Mouse (Mus musculus) adrenal gland, postnatal 10 days (tissue): ENCODE results near the gene Ttc6. TPM values are rescaled to one million over a fixed set of nuclear protein-coding genes. Genes with fewer than 3 reads are reported as not detected.

Experiments
- DNase-seq: peaks from one replicate; pipeline ENCODE4 v3.0.0; 2021; ENCODE audit warnings: mixed read lengths
- total RNA-seq, 2 experiments: library from RNA; stranded (reverse); gene quantifications; 2 replicates each; pipeline ENCODE4 v1.2.3; 2021

Ttc6 gene
- total RNA-seq, 2 experiments from 2014 or later, result 0.06 TPM; not detected in 1

DNA sequence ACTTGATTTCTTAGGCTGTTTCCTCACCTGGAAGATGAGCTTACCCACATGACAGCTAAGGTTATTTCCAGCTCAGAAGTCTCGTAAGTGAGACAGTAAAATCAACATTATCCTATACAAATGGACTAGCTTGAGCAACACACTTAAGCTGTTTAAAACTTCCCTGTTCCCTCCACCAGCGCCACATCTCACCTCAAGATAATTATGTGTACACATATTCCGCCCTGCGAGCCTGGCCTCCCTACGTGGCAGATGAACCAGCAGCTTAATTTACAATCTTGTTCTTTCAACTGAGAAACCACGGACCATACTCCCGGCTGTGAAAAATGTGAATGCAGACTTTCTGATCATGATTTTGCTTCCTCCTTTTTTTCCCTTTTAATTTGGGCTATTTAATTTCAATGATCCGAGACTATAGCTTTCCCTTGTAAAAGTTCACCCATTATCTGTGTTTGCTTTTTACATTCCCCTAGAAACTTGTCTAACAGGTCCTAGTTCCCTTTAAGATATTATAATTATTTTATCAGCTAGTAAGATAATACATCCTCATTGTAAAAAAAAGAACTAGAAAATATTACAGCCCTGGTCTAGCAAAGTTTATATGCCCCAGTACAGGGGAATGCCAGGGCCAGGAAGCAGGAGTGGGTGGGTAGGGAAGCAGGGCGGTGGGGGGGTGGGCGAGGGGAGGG, 99.2 kb downstream of the Ttc6 start:
- no peak for DNase-seq

DNA sequence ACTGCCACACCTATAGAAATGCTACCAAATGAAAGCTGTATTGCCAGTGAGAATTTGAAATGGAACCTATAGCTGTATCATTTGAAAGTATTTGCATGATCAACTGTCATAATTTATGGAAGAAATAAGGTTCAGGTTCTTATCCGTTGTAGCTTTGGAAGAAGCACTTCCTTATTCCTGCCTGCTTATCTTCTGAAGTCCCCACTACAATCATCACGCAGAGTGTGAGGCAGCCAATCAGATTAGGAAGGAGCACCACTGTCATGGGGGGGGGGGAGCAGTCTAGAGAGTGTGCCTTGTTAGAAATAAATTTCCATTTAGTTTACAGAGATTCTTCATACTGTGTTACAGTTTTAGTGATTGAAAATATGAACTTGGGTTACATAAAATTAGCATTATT, 108.5 kb downstream of the Ttc6 start:
- no peak for DNase-seq

DNA sequence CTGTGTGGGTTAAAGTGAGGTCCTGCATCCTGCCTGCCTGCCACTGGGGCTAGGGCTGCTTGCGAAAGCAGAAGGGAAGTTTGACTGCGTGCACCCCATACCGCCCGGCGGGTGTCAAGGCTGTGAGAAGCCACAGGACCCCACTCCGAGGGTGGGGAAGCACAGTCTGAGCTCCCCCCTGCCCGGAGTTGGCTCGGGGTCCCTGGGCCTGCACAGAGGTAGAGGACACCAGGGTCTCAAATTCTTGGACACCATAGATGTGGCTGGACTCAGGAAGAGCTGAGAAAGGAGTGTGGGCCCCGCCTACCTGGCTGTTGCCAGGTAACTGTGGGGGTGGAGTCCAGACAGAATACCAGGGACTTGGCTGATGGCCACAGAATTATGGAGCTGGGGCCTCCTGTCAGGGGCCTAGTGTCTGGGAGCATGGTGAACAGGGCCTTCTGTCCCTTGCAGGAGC, 121.1 kb downstream of the Ttc6 start:
- DNase-seq, result no peak

- DNase-seq, result no peak
Measured at GRCm38 (mm10) chr12:57709966-57710365, 146.1 kb downstream of the Ttc6 start.

GRCm38 (mm10) chr12:57764720-57765119, 200.8 kb downstream of the Ttc6 start:
- DNase-seq, result no peak

GRCm38 (mm10) chr12:57776290-57776997, 212.5 kb downstream of the Ttc6 start:
- peak; percentile 3 for DNase-seq

DNA sequence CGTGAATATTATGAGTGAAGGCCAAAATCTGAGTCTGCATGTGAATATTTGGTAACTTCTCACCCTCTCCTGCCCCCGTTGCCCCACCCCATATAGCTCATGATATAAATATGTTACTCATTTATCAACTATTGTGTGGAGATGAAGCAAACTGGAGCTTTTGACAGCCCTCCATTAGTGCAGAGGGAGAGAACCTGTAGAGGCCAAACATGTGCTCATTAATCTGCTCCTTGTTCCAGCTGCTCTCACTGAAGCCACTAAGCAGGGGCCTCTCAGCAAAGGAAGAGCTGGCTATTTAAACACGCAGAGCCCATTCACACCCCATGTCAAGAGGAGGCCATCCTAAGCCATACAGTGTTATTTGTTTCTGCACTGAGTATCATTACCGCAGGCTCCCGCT, 218.0 kb downstream of the Ttc6 start:
- DNase-seq, result no peak

DNA sequence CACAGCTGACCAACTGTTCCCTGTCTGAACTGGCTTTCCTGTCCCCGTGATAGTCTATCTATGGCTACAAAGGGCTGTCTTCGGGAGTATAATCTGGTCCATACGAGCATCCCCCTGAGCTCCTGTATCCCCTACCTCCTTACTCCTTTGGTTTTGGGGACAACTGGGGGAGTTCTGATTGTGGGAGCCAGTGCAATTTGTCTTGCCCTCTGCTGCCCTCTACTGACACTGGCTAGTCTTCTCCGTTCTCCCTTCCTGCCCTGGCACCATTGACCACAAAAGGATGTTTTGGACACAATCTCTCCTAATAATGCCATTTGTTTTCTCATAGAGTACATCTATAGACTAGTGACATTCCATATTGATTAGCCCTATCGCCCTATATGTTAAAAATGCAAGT, 223.6 kb downstream of the Ttc6 start:
- DNase-seq, result peak; percentile 45

Other genes starting within 250 kb of the Ttc6 start
- gene Foxa1, start 17.2 kb upstream of the Ttc6 start, total RNA-seq, result under 1 TPM; 0.45 to 0.96 TPM